Mouse (Mus musculus) gastrocnemius, adult 18-20 months (tissue): ENCODE measurements around the gene Pdzrn3. TPM values are rescaled to one million over a fixed set of nuclear protein-coding genes. Genes with fewer than 3 reads are reported as not detected.

Source experiments
- DNase-seq: peaks from one replicate; pipeline ENCODE4 v3.0.0; 2021; ENCODE audit warnings: low spot score
- total RNA-seq, 2 experiments: library from RNA; stranded (reverse); gene quantifications; 2 replicates each; pipeline ENCODE4 v1.2.3; 2021

Gene Pdzrn3
- total RNA-seq, 2 experiments from 2014 or later, result 122 to 135 TPM

GRCm38 (mm10) chr6:101261513-101261912 lies 116.2 kb downstream of the Pdzrn3 start:
- peak; percentile 51 for DNase-seq

GRCm38 (mm10) chr6:101259411-101259810 lies 118.3 kb downstream of the Pdzrn3 start:
- no peak for DNase-seq

GRCm38 (mm10) chr6:101257418-101257817 lies 120.3 kb downstream of the Pdzrn3 start:
- DNase-seq, result no peak

- no peak for DNase-seq
Observed at GRCm38 (mm10) chr6:101254652-101255051, 123.0 kb downstream of the Pdzrn3 start.

GRCm38 (mm10) chr6:101251916-101252603 lies 125.6 kb downstream of the Pdzrn3 start:
- DNase-seq, result no peak

GRCm38 (mm10) chr6:101251160-101251559 lies 126.5 kb downstream of the Pdzrn3 start:
- DNase-seq, result no peak

GRCm38 (mm10) chr6:101246137-101246536 lies 131.6 kb downstream of the Pdzrn3 start:
- no peak for DNase-seq

- no peak for DNase-seq
Observed at GRCm38 (mm10) chr6:101244355-101244754, 133.3 kb downstream of the Pdzrn3 start.

- no peak for DNase-seq
Observed at GRCm38 (mm10) chr6:101243189-101243815, 134.4 kb downstream of the Pdzrn3 start.

GRCm38 (mm10) chr6:101236641-101237246 lies 141.0 kb downstream of the Pdzrn3 start:
- DNase-seq, result no peak

- DNase-seq, result no peak
Observed at GRCm38 (mm10) chr6:101236230-101236629, 141.5 kb downstream of the Pdzrn3 start.

- no peak for DNase-seq
Observed at GRCm38 (mm10) chr6:101234349-101234748, 143.3 kb downstream of the Pdzrn3 start.

- peak; percentile 23 for DNase-seq
Observed at GRCm38 (mm10) chr6:101233680-101234079, 144.0 kb downstream of the Pdzrn3 start.

- DNase-seq, result no peak
Observed at GRCm38 (mm10) chr6:101227294-101227855, 150.3 kb downstream of the Pdzrn3 start.

- no peak for DNase-seq
Observed at GRCm38 (mm10) chr6:101220307-101220706, 157.4 kb downstream of the Pdzrn3 start.

- DNase-seq, result no peak
Observed at GRCm38 (mm10) chr6:101219004-101219403, 158.7 kb downstream of the Pdzrn3 start.

GRCm38 (mm10) chr6:101218197-101218596 lies 159.5 kb downstream of the Pdzrn3 start:
- DNase-seq, result no peak

GRCm38 (mm10) chr6:101217756-101218155 lies 159.9 kb downstream of the Pdzrn3 start:
- no peak for DNase-seq

GRCm38 (mm10) chr6:101215436-101215791 lies 162.3 kb downstream of the Pdzrn3 start:
- peak; percentile 24 for DNase-seq

GRCm38 (mm10) chr6:101214734-101215435 lies 162.8 kb downstream of the Pdzrn3 start:
- DNase-seq, result no peak

- no peak for DNase-seq
Observed at GRCm38 (mm10) chr6:101213066-101213465, 164.6 kb downstream of the Pdzrn3 start.

- no peak for DNase-seq
Observed at GRCm38 (mm10) chr6:101212086-101212485, 165.6 kb downstream of the Pdzrn3 start.
